Mouse (Mus musculus) fibroblast of lung, adult 2 months (primary cell): ENCODE data around the gene Gfra1.
A peak's percentile ranks its signal among the peaks of the same experiment; 100 is the strongest.

Experiments used
- DNase-seq: peaks from one replicate; pipeline ENCODE4 v3.0.0-alpha.2; 2011; ENCODE audit warnings: low read depth

Gene Gfra1

DNA sequence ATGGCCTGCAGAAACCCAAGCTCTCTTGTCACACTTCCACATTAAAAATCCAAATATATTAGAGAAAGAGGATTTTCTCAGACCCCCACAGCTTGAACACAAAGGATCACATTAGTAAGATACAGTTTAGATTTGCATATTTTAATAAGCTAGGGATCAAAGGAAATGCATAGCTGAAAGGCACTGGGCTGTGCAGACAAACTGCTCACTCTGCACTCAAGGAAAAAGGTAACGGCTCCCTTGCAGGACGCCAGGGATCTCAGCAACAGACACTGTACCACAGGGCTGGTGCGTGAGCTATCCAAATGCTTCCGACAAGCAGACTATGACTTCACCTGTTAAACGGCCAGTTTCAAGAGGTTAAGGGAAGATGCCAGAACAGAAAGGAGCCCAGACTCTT lies 127.7 kb downstream of the Gfra1 start:
- DNase-seq = no peak

DNA sequence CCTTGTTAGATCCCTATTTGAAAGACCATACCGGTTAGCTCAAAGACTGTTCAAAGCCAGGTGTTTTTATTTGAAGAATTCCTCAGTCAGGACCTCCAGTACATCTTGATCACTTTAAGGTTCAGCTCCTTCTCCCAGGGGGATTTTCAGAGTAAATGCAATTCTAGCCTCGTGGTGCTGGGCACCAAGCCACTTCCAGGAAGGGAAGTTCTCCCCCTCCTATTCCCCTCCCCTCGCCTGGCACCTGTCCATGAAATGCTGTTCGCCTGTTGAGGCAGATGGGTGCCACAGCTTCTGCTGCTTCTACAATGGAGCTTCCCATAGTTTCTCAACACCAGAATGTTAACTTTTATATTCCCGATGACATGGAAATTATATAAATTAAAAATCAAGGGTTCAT lies 139.2 kb downstream of the Gfra1 start:
- DNase-seq = no peak

DNA sequence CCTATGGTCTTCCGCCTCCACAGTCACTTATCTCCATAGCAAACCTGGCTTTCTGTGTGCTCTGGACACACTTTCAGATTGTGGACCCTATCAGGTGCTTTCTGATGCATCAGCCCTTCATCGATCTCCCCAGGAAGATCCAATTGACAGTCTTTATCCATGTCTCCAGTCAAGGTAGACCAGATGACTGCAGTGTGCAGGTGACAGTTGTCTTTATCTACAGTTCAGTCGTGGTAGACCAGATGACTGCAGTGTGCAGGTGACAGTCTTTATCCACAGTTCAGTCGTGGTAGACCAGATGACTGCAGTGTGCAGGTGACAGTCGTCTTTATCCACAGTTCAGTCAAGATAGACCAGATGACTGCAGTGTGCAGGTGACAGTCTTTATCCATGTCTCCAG lies 140.0 kb downstream of the Gfra1 start:
- no peak for DNase-seq

DNA sequence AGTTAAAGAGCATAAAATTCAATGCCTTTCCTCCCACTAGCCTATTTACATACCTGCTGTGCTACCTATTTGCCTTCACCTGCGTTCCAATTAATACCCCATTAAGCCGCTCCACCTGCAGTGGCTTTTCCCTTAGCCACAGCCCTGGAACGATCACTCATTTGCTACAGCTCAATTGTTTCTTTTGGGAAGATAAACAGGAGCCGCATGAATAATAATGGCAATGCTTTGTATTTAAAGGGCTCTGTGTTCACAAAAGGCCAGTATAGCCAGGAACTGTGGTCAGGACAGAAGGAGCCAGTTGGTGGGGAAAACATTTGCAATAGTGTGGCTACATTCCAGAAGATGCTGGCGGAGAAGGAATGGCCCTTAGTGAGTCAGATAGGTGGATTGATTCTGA lies 141.1 kb downstream of the Gfra1 start:
- DNase-seq = no peak

DNA sequence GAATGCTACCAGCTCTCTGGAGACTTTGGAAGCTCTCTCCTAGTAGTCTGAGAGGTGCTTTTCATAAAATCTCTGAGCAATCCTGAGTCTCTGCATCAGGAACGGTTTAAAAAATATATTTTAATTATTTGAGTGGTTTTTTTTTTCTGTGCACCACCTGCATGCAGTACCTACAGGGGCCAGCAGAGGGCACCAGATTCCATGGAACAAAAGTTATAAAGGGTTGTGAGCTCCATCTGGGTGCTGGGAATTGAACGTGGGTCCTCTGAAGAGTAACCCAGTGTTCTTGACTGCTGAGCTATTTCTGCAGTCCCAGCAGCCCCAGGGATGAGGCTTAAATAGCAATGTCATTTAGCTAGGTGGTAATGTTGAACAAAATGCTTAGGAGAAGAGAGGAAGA lies 141.9 kb downstream of the Gfra1 start:
- no peak for DNase-seq

DNA sequence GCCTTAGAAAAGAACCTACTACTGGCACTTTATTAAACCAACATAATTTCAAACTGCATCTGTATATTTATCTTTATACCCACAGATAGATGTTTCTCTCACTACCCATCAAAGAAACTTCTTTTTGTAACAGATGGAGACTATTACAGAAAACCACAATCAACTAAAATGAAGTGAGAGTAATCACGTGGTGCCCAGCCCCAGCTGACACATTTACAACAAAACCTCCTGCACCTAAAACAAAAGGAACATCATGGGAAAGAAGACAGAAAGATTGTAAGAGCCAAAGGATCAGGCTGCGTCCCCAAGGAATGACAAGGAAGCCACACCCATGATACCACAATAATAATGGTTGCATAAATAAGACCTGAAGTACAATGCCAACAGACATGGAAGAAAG lies 143.2 kb downstream of the Gfra1 start:
- no peak for DNase-seq

DNA sequence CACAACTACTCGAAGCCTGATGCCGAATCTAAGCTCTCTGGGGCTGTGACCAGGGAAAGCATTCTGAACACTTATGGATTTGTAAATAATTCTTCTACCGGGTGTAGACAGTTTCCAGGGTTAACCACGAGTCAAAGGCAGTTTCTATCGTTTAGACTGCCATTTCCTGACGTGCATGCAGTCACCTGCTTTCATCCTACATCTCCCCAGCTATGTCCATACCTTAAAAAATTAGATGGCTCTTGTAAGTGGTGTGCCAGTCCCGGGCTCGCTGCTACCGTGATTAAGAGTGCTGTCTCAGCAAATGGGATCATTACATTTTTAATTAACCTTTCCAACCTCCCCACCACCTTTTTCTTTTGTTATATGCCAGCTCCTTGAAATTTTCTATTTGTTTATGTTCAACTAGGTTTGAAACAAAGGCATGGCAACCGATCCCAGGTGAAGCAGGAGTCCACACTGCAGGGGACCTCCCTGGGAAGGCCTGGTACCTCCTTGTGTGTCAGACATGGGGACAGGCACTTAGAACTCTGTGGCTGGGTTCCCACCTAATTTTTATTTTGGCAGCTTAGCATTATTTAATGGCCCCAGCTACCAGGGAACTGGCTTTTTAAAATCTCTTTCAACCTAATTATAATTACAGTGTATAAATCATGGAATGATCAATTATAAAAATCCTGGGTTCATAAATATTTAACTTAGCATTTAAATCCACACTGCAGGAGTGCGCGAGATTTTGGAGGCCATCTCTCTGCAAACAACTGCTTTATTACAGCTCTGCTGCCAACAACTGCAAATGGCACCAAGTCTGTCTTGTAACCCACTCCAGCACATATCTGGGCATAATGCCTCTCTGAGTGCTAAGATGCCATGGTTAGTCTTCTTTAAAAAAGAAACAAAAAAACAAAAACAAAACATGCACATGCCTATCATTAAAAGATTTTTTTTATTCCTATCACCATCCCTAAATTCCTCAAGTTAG lies 145.1 kb downstream of the Gfra1 start:
- no peak for DNase-seq

DNA sequence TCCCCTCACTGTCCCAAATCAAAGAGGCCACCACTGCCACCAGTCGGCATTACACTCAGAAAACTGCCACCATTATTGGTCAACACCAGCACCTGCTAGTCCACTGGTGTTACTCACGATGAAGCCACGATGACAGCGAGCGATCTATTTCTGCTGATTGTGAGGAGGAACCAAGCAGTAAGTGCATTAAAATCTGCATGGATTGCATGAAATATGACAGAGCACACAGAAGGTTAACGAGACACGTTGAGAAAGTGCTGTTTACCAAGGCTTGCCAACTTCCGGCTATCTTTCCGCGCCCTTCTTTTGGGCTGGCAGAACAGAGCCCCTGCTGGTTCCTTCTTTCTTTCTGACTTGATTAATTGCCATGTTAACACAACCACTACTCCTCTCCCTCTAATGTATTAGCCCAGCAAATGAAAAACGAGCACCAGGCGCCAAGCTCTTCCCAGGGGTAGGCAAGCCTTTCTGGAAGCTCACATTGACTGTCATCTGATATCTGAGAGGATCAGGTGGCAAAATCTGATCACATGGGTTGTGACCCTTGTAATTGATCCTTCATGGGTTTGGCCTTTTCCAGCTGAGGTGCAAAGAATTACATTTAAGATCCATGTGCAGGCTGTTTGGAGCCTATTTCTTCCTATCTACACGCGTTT lies 146.0 kb downstream of the Gfra1 start:
- no peak for DNase-seq

DNA sequence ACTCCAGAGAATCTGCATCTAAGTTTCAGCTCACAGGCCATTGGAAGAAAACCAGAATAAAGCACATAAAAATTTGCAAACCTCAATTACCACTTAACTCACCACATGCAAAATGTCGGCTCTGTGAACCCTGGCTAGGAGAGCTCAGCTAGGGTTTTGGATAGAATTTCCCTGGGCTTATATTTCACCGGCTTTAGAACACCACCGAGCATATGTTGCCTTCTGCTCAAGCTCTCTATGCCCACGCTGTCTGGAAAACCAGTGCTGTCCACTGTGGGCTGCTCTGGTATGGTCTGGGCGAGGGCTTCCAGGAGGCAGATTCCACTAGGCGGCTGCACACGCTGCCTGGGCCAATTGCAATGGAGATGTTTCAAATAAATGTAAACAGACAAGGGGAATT lies 154.6 kb downstream of the Gfra1 start:
- no peak for DNase-seq

DNA sequence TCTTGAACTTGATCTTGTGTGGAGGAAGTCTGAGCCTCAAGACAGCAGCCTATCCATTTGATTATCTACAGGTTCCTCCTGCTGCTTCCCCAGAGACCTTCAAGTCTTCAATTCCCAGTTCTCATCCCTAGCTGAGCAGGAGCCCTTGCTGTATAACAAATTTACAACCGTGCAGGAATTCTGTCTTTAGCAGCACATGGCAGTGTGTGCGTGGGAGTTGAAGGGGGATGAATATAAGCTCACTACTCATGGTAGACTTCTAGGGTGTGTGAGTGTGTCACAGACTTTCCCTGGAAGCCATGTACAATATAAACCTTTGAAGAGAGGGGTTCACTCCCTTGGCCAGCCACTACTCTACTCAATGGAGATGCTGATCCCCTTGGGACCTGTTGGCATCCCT lies 157.8 kb downstream of the Gfra1 start:
- no peak for DNase-seq

DNA sequence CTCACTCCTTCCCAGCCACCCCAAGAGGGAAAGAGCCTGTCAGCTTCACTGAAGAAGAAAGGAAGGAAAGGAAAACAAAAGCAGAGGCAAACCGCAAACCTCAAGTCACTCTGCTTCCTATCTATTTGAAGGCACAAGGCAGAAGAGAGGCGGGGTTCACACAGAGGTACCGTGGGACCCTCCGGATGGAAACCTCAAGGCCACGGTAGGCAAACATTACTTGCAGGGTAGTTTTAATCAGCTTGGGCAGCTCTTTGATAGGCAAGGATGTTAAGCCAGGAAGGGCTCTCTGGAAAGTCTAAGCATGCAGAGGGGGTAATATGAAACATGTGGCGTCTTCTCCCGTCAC lies 158.9 kb downstream of the Gfra1 start:
- DNase-seq = no peak

DNA sequence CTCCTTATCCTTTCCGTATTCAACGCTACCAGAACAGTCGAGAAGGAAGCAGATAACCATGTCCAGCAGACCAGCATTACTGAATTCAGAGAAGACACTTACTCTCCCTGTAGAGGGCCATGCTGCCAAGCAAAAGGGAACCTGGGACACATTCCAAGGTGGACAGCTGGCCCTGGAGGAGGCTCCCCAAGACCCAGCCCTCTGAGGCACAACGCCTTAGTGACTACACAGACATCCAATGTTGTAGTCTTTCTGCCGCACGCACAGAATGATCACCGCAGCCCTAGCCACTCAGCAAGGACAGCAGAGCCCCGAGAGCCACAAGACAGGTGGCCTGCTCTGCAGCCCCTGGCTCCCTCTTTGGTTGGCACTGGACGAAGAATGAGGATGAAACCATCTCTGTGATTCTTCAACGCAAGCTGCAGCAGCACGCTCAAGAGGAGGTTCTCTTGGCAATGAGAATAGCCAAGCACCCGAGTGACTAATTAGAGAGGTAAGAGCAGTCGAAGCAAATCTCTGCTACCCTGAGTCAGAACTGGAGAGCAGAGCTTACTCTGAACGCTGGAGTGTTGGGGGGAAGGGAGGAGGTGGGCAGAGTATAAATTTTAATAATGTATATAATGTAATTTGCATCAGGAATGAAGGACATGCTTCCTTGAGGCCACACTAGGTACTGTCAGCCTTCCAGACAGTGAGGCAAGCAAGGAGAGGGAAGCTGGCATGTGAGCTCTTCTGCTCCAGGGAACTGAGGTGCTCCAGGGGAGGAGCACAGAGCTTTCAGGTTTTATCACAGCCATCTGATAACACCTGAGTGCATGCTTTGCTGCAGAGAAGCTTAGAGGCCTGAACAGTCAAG lies 159.5 kb downstream of the Gfra1 start:
- DNase-seq = no peak

DNA sequence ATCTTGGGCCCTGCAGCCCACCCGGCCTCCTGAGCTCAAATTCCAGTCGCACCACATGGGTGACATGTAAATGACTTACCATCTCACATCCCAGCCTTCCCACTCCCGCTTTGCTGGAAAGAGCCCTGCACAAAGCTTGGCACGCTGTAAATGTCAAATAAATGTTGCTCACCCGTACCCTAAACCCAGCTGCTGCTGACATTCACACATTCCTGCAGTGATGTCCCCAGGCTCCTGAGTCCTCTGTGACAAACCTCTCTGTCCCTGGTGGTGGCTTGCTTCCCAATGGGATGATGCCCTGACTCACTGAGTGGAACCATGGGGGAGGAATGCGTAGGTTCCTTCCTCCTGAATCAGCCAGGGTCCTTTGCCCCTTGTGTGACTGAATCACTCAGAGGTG lies 167.6 kb downstream of the Gfra1 start:
- DNase-seq = no peak

DNA sequence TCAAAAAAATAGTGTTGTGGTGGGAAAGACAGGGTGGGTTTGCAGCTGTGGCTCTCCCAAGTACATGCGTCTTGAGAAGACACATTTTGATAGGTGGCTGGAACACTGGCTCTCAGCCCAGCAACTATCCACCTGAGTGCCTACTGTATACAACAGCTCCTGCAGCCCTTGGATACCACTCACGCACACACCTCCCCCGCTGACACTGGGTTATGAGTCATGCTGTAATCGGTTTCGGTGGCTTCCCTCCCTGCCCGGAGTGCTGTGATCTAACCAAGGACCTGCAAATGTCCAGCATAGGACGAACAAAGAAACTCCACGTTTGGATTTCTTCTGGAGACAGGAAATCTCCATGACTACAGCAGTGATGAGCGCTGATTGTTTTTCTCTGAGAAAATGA lies 180.4 kb downstream of the Gfra1 start:
- DNase-seq = no peak

DNA sequence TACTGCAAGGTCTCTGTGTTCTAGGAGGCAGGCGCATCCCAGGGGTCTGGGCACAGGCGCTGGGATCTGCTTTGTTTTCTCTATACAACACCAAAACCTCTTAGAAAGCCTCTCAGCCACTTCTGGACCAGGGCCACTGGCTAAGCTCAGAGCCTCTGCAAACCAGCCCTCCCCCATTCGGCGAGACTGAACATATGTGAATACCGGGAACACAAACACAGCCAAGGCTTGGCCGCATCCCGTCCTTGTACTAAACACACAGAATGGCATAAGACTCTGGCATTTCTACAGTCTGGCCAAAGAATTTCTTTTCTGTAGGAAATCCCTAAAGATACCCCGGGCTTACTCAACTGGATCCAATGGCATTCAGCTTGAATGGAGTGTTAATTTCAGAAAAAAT lies 183.9 kb downstream of the Gfra1 start:
- no peak for DNase-seq

DNA sequence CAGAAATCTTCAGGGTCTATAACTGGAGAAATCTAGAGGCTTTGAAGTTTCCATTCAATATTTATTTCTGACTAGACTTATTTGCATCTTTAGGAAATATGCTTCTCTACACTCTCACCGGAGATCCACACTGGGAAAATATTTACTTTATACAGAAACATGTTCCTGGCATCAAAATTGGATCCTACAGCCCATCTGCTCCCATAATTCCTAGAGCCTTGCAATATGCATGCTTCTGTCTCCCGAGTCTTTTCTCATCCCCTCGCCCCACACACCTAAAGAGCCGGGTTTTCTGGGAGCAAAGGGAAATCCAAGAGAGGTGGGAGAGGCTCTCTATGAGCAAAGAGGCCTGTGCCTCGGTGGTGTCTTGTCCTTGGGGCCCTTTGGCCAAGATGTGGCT lies 184.9 kb downstream of the Gfra1 start:
- no peak for DNase-seq

DNA sequence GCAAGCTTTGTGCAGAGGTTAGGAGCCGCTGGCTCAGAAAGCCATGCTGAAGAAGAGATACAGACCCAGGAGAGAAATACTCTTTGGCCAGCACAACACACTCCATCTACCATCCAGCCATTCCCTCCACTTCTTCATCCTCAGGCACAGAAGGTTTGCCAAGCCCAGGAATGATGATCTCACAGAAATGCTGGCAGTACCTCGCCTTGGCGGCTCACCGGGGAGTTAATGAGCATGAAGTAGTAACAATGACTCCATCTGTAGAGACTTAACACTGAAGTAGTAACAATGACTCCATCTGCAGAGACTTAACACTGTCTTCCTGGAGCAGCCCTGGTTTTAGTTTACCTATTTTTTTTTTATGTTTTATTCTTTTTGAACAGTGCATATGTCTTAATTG lies 187.2 kb downstream of the Gfra1 start:
- DNase-seq = no peak

DNA sequence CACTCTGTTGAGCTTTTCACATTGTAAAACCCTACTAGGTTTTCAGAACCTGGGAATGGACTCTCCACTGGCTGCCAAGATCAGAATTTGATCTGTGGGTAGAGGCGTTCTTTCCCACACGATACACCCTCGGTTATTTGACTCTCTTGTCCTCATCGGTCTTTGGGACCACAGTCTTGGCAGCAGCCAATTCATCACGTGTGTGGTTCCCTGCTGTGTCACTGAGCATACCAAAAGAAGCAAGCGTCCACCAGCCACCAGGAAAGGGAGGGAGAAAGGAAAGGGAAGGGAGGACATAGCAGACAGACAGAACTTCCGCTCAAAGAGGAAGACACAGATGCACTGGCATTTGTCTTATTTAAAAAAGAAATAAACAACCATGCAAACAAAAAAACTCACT lies 189.1 kb downstream of the Gfra1 start:
- DNase-seq = no peak

DNA sequence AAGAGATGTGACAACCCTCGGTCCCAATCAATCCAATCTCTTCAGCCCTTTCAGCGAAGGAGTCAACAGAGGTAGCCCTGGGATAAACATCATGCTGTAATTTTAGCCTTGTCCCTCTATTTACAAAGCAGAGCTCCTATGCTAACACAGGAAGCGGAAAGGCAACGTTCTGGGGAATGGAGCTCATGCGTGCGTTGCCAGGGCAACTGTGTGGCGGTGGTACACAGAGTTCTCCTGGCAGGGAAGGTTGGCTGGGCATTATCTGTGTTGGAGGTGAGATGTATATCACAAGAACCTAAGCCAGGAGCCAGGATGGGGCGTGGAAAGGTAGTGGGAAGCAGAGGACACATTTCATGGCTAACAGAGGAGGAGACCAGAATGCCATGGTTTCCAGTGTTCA lies 194.8 kb downstream of the Gfra1 start:
- no peak for DNase-seq

DNA sequence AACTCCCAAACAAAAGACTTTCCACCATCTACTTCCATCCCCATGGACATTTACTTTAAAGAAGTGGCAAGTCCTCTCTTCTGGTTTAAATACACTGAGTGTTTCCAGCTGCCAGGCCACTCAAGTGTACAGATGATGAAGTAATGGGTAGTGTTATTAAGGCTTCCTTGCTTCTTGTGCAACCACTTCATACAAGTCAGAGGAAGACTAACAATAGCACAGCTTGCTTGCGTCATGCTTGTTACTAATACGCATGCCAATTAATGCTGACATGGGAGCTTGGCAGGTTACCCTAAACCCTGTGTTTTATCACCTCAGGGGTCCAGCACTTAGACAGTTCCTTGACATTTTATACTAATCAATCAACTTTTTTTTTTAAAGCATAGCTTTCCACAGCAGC lies 196.5 kb downstream of the Gfra1 start:
- peak; percentile 39 for DNase-seq

DNA sequence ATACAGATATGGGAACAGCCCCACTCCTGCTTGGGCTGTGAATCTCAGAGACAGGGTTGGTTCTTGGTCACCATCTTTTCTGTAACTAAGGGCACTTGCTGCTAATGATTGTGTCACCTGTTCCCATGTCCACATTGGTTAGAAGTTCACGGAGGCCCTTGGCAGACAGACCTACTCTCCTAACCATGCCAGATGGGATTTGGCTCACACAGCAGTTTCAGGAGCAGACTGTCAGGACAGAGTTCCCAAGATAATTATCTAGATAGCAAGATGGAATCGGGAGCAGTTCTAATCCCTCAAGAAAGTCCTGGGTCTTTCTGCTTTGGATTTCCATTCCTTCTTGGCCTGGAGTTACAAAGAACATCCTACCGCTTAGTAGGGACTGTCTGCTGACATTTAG lies 199.2 kb downstream of the Gfra1 start:
- no peak for DNase-seq

DNA sequence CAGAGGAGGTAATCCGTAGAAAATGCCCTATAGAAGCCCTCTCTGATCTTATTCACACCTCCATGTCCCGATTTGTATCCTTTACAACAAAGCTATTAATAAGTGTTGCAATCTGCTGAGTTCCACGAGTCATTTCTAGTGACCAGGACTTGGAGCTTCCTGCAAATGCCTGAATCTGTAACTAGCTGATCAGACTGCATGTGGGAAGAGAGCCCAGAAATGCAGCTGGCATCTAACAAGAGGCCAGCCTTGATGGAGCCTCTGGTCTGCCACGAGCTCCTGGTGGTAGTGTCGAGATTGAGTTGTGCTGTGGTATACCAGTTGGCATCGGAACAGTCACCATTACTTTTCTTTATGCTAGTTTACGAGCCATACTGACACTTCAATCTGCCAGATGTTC lies 200.3 kb downstream of the Gfra1 start:
- peak; percentile 35 for DNase-seq

DNA sequence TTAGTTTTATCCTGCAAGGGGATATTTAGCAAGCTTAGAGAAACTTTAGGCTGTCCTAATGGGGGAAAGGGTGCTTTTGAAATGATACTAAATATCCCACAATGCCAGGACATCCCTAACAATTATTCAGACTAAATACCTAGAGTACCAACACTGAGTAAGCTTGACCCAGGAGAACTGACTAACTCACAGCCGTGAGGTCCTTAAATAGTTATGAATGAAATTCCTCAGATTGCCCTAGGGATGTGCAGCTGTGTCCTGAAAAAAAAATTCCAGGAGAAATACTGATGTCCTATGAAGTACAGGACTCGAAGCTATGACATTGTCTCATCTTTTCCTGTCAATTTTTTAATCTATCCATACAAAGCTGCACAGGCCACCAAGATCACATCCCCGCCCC lies 201.5 kb downstream of the Gfra1 start:
- no peak for DNase-seq
